Mouse (Mus musculus): Measurements from ENCODE around the gene Spag9. TPM values are rescaled to one million over a fixed set of nuclear protein-coding genes. Genes with fewer than 3 reads are reported as not detected.
"Not testable (repeated sequence)": the region's sequence is repeated elsewhere in the genome, so short reads cannot be mapped to it uniquely, and the experiment has no call there.

Spag9 gene
- polyA plus RNA-seq, 1 experiment, result 0.17 TPM

DNA sequence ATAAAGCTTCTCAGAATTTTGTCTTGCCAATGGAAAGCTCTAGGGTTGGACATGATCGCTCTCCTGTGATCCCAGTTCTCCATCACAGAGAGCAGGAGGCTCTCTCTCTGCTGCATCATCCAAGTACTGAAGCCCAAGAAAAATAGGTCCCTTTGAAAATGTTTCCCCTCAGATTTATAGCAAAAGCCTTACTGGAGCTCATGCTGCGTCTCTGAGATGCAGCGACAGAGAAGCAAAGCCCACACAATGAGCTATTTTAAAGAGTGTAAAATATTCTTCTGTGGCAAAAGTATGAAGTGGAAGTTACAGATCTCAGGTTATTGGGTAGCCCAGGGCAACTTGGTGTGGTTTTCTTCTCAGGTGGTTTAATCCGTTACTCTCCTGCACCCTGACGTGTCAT lies 68.0 kb downstream of the Spag9 start:
- no peaks in the 10 kb centered on the region for H3K9me3 ChIP-seq (ENCODE audit: control insufficient read depth, low read length)
- H3K4me3 ChIP-seq (replicated peaks), result no peak overlapping the region
- H3K27me3 ChIP-seq (ENCODE audit: control insufficient read depth), result no peaks in the 10 kb centered on the region
- H3K4me1 ChIP-seq (ENCODE audit: control insufficient read depth), result peaks cover 2% of the 10 kb centered on the region; the same call in 1 of the 2 replicates
- H3K36me3 ChIP-seq (ENCODE audit: control insufficient read depth), result peaks cover 24% of the 10 kb centered on the region
- TF ChIP-seq TAL1 (IDR thresholded peaks at IDR 0.05; ENCODE audit: low read length) (no peak), GATA1 (IDR thresholded peaks at IDR 0.05; ENCODE audit: low read length) (no peak)

DNA sequence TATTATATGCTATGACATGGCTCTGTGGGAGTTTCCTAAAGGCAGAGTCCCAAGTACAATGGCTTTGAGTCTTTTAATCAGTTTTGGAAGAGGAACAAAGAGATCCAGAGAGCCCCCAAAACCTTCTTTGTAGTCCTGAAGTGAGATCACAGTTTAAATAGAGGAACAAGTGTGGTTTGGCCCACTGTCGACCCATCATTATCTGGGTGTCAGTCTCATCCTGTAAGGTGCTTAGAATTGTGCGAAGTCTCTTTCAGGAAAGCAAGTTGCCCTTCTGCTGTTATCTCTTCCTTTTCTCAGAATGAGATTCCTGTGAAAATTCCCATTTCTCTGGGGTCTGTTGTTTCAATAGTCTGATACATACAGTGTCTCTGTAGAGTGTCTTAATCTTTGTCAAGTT lies 74.6 kb downstream of the Spag9 start:
- no peak overlapping the region for H3K4me3 ChIP-seq (replicated peaks)
- H3K9me3 ChIP-seq (ENCODE audit: control insufficient read depth, low read length), result no peaks in the 10 kb centered on the region
- no peak for TF ChIP-seq GATA1 (IDR thresholded peaks at IDR 0.05; ENCODE audit: low read length)
- H3K27me3 ChIP-seq (ENCODE audit: control insufficient read depth), result no peaks in the 10 kb centered on the region
- H3K36me3 ChIP-seq (ENCODE audit: control insufficient read depth), result peaks cover 30% of the 10 kb centered on the region
- H3K4me1 ChIP-seq (ENCODE audit: control insufficient read depth), result no peaks in the 10 kb centered on the region

GRCm38 (mm10) chr11:94073283-94073682 lies 77.4 kb downstream of the Spag9 start:
- TF ChIP-seq TAL1 (IDR thresholded peaks at IDR 0.05; ENCODE audit: low read length) (no peak), GATA1 (IDR thresholded peaks at IDR 0.05; ENCODE audit: low read length) (no peak)
- peaks cover 30% of the 10 kb centered on the region for H3K36me3 ChIP-seq (ENCODE audit: control insufficient read depth)

GRCm38 (mm10) chr11:94086966-94087365 lies 91.1 kb downstream of the Spag9 start:
- peaks cover 48% of the 10 kb centered on the region for H3K36me3 ChIP-seq (ENCODE audit: control insufficient read depth)
- H3K27me3 ChIP-seq (ENCODE audit: control insufficient read depth); H3K9me3 ChIP-seq (ENCODE audit: control insufficient read depth, low read length): not testable (repeated sequence)

More at GRCm38 (mm10) chr11:94073283-94073682, 77.4 kb downstream of the Spag9 start:
- Histone ChIP-seq H3K4me1 (ENCODE audit: control insufficient read depth) (no peaks in the 10 kb centered on the region), H3K4me3 (replicated peaks) (no peak overlapping the region), H3K9me3 (ENCODE audit: control insufficient read depth, low read length) (no peaks in the 10 kb centered on the region), H3K27me3 (ENCODE audit: control insufficient read depth) (no peaks in the 10 kb centered on the region)

DNA sequence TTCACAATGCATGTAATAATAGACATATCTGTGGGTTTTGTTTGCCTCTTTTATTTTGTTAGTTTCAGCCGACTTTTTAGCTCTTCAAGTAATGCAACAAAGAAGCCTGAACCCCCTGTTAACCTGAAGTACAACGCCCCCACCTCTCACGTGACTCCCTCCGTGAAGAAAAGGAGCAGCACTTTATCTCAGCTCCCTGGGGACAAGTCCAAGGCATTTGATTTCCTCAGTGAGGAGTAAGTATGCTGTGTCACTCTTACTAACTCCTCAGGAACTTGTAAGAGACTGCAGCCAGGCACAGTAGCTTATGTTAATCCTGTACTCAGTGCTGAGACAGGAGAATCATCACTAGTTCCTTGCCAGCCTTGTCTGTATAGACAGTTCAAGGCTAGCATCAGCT lies 94.6 kb downstream of the Spag9 start:
- Histone ChIP-seq H3K4me1 (ENCODE audit: control insufficient read depth) (peaks cover 1% of the 10 kb centered on the region; the same call in 1 of the 2 replicates), H3K36me3 (ENCODE audit: control insufficient read depth) (peaks cover 59% of the 10 kb centered on the region), H3K27me3 (ENCODE audit: control insufficient read depth) (no peaks in the 10 kb centered on the region), H3K4me3 (replicated peaks) (no peak overlapping the region), H3K9me3 (ENCODE audit: control insufficient read depth, low read length) (no peaks in the 10 kb centered on the region)
- no peak for TF ChIP-seq TAL1 (IDR thresholded peaks at IDR 0.05; ENCODE audit: low read length)
- no peak for TF ChIP-seq GATA1 (IDR thresholded peaks at IDR 0.05; ENCODE audit: low read length)

More at GRCm38 (mm10) chr11:94086966-94087365, 91.1 kb downstream of the Spag9 start:
- H3K4me1 ChIP-seq (ENCODE audit: control insufficient read depth); H3K4me3 ChIP-seq (replicated peaks): not testable (repeated sequence)

- Histone ChIP-seq H3K9me3 (ENCODE audit: control insufficient read depth, low read length) (no peaks in the 10 kb centered on the region), H3K27me3 (ENCODE audit: control insufficient read depth) (no peaks in the 10 kb centered on the region), H3K4me1 (ENCODE audit: control insufficient read depth) (peaks cover 1% of the 10 kb centered on the region; the same call in 1 of the 2 replicates), H3K36me3 (ENCODE audit: control insufficient read depth) (peaks cover 70% of the 10 kb centered on the region), H3K4me3 (replicated peaks) (no peak overlapping the region)
- TF ChIP-seq TAL1 (IDR thresholded peaks at IDR 0.05; ENCODE audit: low read length) (no peak), GATA1 (IDR thresholded peaks at IDR 0.05; ENCODE audit: low read length) (no peak)
Measured at GRCm38 (mm10) chr11:94097489-94097888, 101.6 kb downstream of the Spag9 start.

GRCm38 (mm10) chr11:94098840-94099239 lies 102.9 kb downstream of the Spag9 start:
- Histone ChIP-seq H3K36me3 (ENCODE audit: control insufficient read depth) (peaks cover 62% of the 10 kb centered on the region), H3K27me3 (ENCODE audit: control insufficient read depth) (no peaks in the 10 kb centered on the region), H3K4me3 (replicated peaks) (no peak overlapping the region), H3K4me1 (ENCODE audit: control insufficient read depth) (no peaks in the 10 kb centered on the region), H3K9me3 (ENCODE audit: control insufficient read depth, low read length) (no peaks in the 10 kb centered on the region)
- no peak for TF ChIP-seq TAL1 (IDR thresholded peaks at IDR 0.05; ENCODE audit: low read length)
- no peak for TF ChIP-seq GATA1 (IDR thresholded peaks at IDR 0.05; ENCODE audit: low read length)

- Histone ChIP-seq H3K9me3 (ENCODE audit: control insufficient read depth, low read length) (peaks cover 3% of the 10 kb centered on the region; the same call in 1 of the 2 replicates), H3K4me3 (replicated peaks) (no peak overlapping the region), H3K4me1 (ENCODE audit: control insufficient read depth) (peaks cover 16% of the 10 kb centered on the region), H3K36me3 (ENCODE audit: control insufficient read depth) (peaks cover 47% of the 10 kb centered on the region), H3K27me3 (ENCODE audit: control insufficient read depth) (no peaks in the 10 kb centered on the region)
- TF ChIP-seq TAL1 (IDR thresholded peaks at IDR 0.05; ENCODE audit: low read length), result no peak
- 0 out of 2 replicates have a peak, but pooled peaks have one; percentile 18 for TF ChIP-seq GATA1 (IDR thresholded peaks at IDR 0.05; ENCODE audit: low read length)
Measured at GRCm38 (mm10) chr11:94113795-94114194, 117.9 kb downstream of the Spag9 start.

- Histone ChIP-seq H3K27me3 (ENCODE audit: control insufficient read depth) (no peaks in the 10 kb centered on the region), H3K36me3 (ENCODE audit: control insufficient read depth) (peaks cover 44% of the 10 kb centered on the region), H3K4me1 (ENCODE audit: control insufficient read depth) (peaks cover 16% of the 10 kb centered on the region), H3K4me3 (replicated peaks) (no peak overlapping the region), H3K9me3 (ENCODE audit: control insufficient read depth, low read length) (peaks cover 3% of the 10 kb centered on the region; the same call in 1 of the 2 replicates)
- TF ChIP-seq GATA1 (IDR thresholded peaks at IDR 0.05; ENCODE audit: low read length) (no peak), TAL1 (IDR thresholded peaks at IDR 0.05; ENCODE audit: low read length) (no peak)
Measured at GRCm38 (mm10) chr11:94115408-94115807, 119.5 kb downstream of the Spag9 start.

GRCm38 (mm10) chr11:94116655-94117054 lies 120.8 kb downstream of the Spag9 start:
- Histone ChIP-seq H3K4me1 (ENCODE audit: control insufficient read depth) (peaks cover 16% of the 10 kb centered on the region), H3K36me3 (ENCODE audit: control insufficient read depth) (peaks cover 51% of the 10 kb centered on the region), H3K27me3 (ENCODE audit: control insufficient read depth) (no peaks in the 10 kb centered on the region), H3K4me3 (replicated peaks) (no peak overlapping the region), H3K9me3 (ENCODE audit: control insufficient read depth, low read length) (peaks cover 3% of the 10 kb centered on the region; the same call in 1 of the 2 replicates)
- TF ChIP-seq TAL1 (IDR thresholded peaks at IDR 0.05; ENCODE audit: low read length), result no peak
- no peak for TF ChIP-seq GATA1 (IDR thresholded peaks at IDR 0.05; ENCODE audit: low read length)

Measured in erythroblast, embryonic 14.5 days (primary cell).